Mouse (Mus musculus): Measurements from ENCODE around the gene Car7. TPM values are rescaled to one million over a fixed set of nuclear protein-coding genes. Genes with fewer than 3 reads are reported as not detected.

Gene Car7
- 4.7 TPM for polyA plus RNA-seq (2017; shearing (Covaris generic))

DNA sequence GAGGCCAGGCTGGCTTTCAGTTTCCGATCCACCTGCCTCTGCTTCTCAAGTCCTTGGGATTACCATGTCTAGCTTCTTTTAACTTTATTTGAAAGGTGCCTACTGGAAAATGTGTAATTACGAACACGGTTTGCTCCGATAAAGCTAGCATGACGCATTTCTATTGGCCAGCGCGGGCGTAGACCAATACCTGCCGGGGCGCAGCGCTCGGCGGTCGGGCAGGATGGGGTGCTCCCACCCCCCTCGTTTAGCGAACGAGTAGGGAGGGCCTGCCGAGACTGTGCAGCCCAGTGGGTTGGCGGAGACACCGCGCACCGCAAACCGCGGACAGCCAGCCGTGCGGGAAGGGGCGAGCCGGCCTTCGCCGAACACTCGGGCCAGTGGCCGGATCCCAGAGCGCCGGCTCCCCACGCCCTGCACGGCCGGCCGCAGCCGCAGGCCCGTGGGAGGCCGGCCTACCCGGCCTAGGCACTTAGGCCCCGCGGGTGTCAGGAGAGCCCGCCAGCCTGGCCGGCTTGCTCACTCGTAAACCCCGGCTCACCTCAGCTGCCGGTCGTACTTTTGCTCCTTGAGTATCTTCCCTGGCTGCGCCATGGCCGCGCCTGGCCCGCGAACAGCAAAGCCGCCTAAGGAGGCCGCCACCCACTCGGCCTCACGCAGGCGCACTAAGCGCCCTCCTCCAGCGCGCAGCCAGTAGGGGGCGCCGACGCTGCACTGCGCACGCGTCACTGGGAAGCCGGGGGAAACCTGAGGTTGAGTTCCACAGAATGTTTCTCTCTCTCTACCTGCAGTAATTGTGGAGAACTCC is at the start of gene Car7, which contains the start of gene Nae1:
TSS of gene Car7 (plus strand) at position 719 of the 808 bp plus-strand sequence.
TSS of gene Nae1 (minus strand) at position 667 of the 808 bp plus-strand sequence.

GRCm38 (mm10) chr8:104509061-104510006 is 25.2 kb upstream of the Car7 start, which contains the start of gene Terb1:
Gene Terb1 (minus strand): TSS chr8:104509910.

DNA sequence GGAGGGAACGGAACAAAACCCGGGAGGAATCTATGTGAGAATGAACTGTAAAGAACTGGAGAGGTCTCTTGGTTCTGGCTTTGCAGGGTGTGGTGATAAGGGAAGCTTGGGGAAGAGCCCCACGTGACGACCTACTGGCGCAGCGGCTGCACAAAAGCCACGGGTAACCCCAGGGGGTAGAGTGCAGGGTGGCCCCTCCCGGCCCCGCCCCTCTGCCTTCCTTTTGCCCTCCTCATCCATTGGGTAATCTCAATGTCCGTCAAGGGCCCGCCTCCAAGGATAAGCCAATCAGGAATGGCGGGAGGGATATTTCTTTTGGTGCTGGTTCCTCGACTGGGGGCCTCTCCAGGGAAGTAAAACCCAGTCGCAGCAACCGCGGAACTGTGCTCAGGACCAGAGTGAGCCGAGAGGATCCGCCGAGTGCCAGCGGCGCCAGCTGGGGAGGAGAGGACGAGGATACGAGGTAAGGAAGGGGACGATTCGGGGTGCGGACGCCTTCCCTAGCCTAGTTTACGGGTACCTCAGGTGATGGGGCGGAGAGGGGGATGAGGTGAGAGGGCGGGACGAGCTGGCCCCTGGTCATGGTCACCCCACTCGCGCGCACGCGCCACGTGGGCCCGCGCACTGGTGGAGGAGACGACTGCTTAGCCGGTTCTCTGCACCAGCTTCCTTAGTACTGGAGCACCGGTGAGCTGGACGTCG is 56.8 kb downstream of the Car7 start, which contains the start of gene Pdp2:
TSS of gene Pdp2 (plus strand) at position 319 of the 702 bp plus-strand sequence.

Other genes with a start within 250 kb of the Car7 start
- gene Cmtm2a, start 241.5 kb upstream of the Car7 start, polyA plus RNA-seq (2017; shearing (Covaris generic)), result not detected
- not detected for gene Gm45711, start 224.6 kb upstream of the Car7 start, polyA plus RNA-seq (2017; shearing (Covaris generic))
- gene Cmtm1, start 224.5 kb upstream of the Car7 start, polyA plus RNA-seq (2017; shearing (Covaris generic)), result not detected
- gene Gm11020, start 213.1 kb upstream of the Car7 start, polyA plus RNA-seq (2017; shearing (Covaris generic)), result not detected
- not detected for gene Cmtm2b, start 212.5 kb upstream of the Car7 start, polyA plus RNA-seq (2017; shearing (Covaris generic))
- 35.3 TPM for gene Cmtm3, start 195.3 kb upstream of the Car7 start, polyA plus RNA-seq (2017; shearing (Covaris generic))
- gene Cmtm4, start 138.9 kb upstream of the Car7 start, polyA plus RNA-seq (2017; shearing (Covaris generic)), result 0.20 TPM
- gene Dync1li2, start 91.6 kb upstream of the Car7 start, polyA plus RNA-seq (2017; shearing (Covaris generic)), result 50.1 TPM
- 0.13 TPM for gene Terb1, start 24.8 kb upstream of the Car7 start, polyA plus RNA-seq (2017; shearing (Covaris generic))
- 112 TPM for gene Nae1, start 52 bp upstream of the Car7 start, polyA plus RNA-seq (2017; shearing (Covaris generic))
- gene Pdp2, start 56.8 kb downstream of the Car7 start, polyA plus RNA-seq (2017; shearing (Covaris generic)), result 8.1 TPM
- not detected for gene Cdh16, start 89.7 kb downstream of the Car7 start, polyA plus RNA-seq (2017; shearing (Covaris generic))
- 48.3 TPM for gene Rrad, start 96.6 kb downstream of the Car7 start, polyA plus RNA-seq (2017; shearing (Covaris generic))
- 147 TPM for gene Ciao2b, start 107.3 kb downstream of the Car7 start, polyA plus RNA-seq (2017; shearing (Covaris generic))
- 0.30 TPM for gene Ces2a, start 199.3 kb downstream of the Car7 start, polyA plus RNA-seq (2017; shearing (Covaris generic))

Data from inflammation-experienced regulatory T-cells, adult 16 weeks (primary cell).